Mouse (Mus musculus) CH12.LX (cell line): ENCODE measurements around the gene Tent5c.

ENCODE experiments used
- CHD1 ChIP-seq: IDR thresholded peaks from 2 replicates; pipeline ENCODE4 v1.6.1; 2012; ENCODE audit warnings: low read depth, low read length, improper control_type of control experiment, inconsistent platforms
- CTCF ChIP-seq, 2 experiments: IDR thresholded peaks in 1 of 2; conservative IDR thresholded peaks in 1 of 2; 2 replicates each; pipeline ENCODE4 v1.5.1; 2011 to 2012; ENCODE audit warnings: low read depth in 2 of 2, low read length in 2 of 2, improper control_type of control experiment in 1 of 2, inconsistent platforms in 1 of 2, mild to moderate bottlenecking in 1 of 2, moderate library complexity in 1 of 2
- ELF1 ChIP-seq: IDR thresholded peaks from 2 replicates; pipeline ENCODE4 v1.6.1; 2014; ENCODE audit warnings: low read depth, mild to moderate bottlenecking, inconsistent platforms, low read length, improper control_type of control experiment
- EP300 ChIP-seq: IDR thresholded peaks from 2 replicates; pipeline ENCODE4 v1.6.1; 2011; ENCODE audit warnings: low read length, improper control_type of control experiment
- ETS1 ChIP-seq: conservative IDR thresholded peaks from 2 replicates; pipeline ENCODE4 v1.6.1; 2012; ENCODE audit warnings: low read depth, mild to moderate bottlenecking, inconsistent platforms, low read length, improper control_type of control experiment, moderate library complexity
- MYC ChIP-seq: IDR thresholded peaks from 2 replicates; pipeline ENCODE4 v1.6.1; 2011; ENCODE audit warnings: low read depth, mild to moderate bottlenecking, improper control_type of control experiment, low read length
- NELFE ChIP-seq: IDR thresholded peaks from 2 replicates; pipeline ENCODE4 v1.6.1; 2011; ENCODE audit warnings: low read depth, low read length, improper control_type of control experiment
- NRF1 ChIP-seq: IDR thresholded peaks from 2 replicates; pipeline ENCODE4 v1.6.1; 2014; ENCODE audit warnings: low read depth, mild to moderate bottlenecking, inconsistent platforms, low read length, improper control_type of control experiment, moderate library complexity
- POLR2A ChIP-seq: IDR thresholded peaks from 2 replicates; pipeline ENCODE4 v1.6.1; 2011; ENCODE audit warnings: low read depth, mild to moderate bottlenecking, improper control_type of control experiment, low read length
- ZC3H11A ChIP-seq: IDR thresholded peaks from 2 replicates; pipeline ENCODE4 v1.6.1; 2012; ENCODE audit warnings: low read depth, mild to moderate bottlenecking, inconsistent platforms, low read length, improper control_type of control experiment
- ZMIZ1 ChIP-seq: IDR thresholded peaks from 2 replicates; pipeline ENCODE4 v1.6.1; 2012; ENCODE audit warnings: low read depth, mild to moderate bottlenecking, inconsistent platforms, low read length, improper control_type of control experiment
- ZNF384 ChIP-seq: IDR thresholded peaks from 2 replicates; pipeline ENCODE4 v1.6.1; 2012; ENCODE audit warnings: low read depth, low read length, improper control_type of control experiment, inconsistent platforms

- TF ChIP-seq EP300 (no peak), ZNF384 (no peak), ZC3H11A (no peak), ETS1 (no peak), NELFE (no peak), CHD1 (no peak), NRF1 (no peak), POLR2A (no peak), ZMIZ1 (no peak), CTCF (conservative IDR thresholded peaks at IDR 0.05 in 1 of 2, IDR thresholded peaks at IDR 0.05 in 1 of 2; ENCODE audit: low read depth in 2 of 2, low read length in 2 of 2) (no peak), MYC (no peak), ELF1 (no peak)
Observed at GRCm38 (mm10) chr3:100530244-100530788, 41.2 kb upstream of the Tent5c start.
